Mouse (Mus musculus) liver, postnatal 0 days (tissue): ENCODE results near the gene Grik1.

Source experiments
- CTCF ChIP-seq: sonication (generic); IDR thresholded peaks from 2 replicates; pipeline ENCODE4 v1.5.1; 2016; ENCODE audit warnings: antibody characterized with exemption, low read depth
- EP300 ChIP-seq: IDR thresholded peaks from 2 replicates; pipeline ENCODE4 v1.6.1; 2016; ENCODE audit warnings: antibody characterized with exemption, low read depth, mild to moderate bottlenecking

DNA sequence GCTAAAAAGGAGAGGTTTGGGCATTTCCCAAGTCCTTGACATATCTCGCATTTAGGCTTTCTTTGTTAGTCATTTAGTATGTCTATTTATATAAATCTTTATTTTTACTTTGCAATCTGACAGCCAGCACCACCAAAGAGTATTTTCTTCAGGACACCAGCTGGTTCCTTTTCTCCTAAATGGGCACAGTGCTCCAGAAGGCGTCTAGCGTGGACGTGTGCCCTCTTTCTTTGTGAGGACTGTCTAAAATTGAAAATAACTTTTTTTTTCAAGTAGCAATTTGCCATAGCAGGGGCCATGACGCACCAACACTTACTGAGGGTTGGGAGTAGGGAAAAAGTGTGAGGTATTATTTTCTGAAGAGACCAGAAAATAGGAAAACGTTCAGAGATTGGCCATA is 425.5 kb downstream of the Grik1 start:
- no peak for TF ChIP-seq EP300
- TF ChIP-seq CTCF, result no peak
